Mouse (Mus musculus) heart, adult 2 months (tissue): ENCODE data around the gene Rtel1. TPM values are rescaled to one million over a fixed set of nuclear protein-coding genes. Genes with fewer than 3 reads are reported as not detected.

Source experiments
- DNase-seq, 2 experiments: peaks; one replicate each; pipeline ENCODE4 v3.0.0; 2021
- H3K27ac ChIP-seq: fragments of 200-600 bp; 2 replicates; pipeline ENCODE4 v1.8.1; 2022
- H3K27me3 ChIP-seq: fragments of 200-500 bp; 2 replicates; pipeline ENCODE4 v1.6.1; 2012; ENCODE audit warnings: mild to moderate bottlenecking, low read length, inconsistent platforms, mixed read lengths; ENCODE audit not compliant: control insufficient read depth, insufficient read depth
- H3K36me3 ChIP-seq: fragments of 200-500 bp; 2 replicates; pipeline ENCODE4 v1.6.1; 2012; ENCODE audit warnings: low read length, inconsistent platforms; ENCODE audit not compliant: control insufficient read depth, insufficient read depth
- H3K4me1 ChIP-seq: fragments of 200-500 bp; 2 replicates; pipeline ENCODE4 v1.6.1; 2011; ENCODE audit warnings: low read length; ENCODE audit not compliant: control insufficient read depth, insufficient read depth
- H3K4me3 ChIP-seq: fragments of 200-600 bp; 2 replicates; pipeline ENCODE4 v1.8.1; 2022
- H3K79me2 ChIP-seq: fragments of 200-500 bp; replicated peaks from 2 replicates; pipeline ENCODE4 v1.6.1; 2012; ENCODE audit warnings: mild to moderate bottlenecking, inconsistent platforms, low read length, moderate library complexity, mixed read lengths; ENCODE audit not compliant: control insufficient read depth, insufficient read depth
- H3K9ac ChIP-seq: fragments of 200-500 bp; 2 replicates; pipeline ENCODE4 v1.6.1; 2012; ENCODE audit warnings: low read depth, mild to moderate bottlenecking, control low read depth, inconsistent platforms, low read length, mixed read lengths
- CTCF ChIP-seq: fragments of 200-600 bp; IDR thresholded peaks from 2 replicates; pipeline ENCODE4 v1.8.1; 2022; ENCODE audit warnings: antibody characterized with exemption, mild to moderate bottlenecking, moderate library complexity
- EP300 ChIP-seq: fragments of 200-500 bp; IDR thresholded peaks from 2 replicates; pipeline ENCODE4 v1.6.1; 2011; ENCODE audit warnings: low read depth, low read length, control low read depth; ENCODE audit not compliant: insufficient read depth
- POLR2A ChIP-seq: fragments of 200-500 bp; IDR thresholded peaks from 2 replicates; pipeline ENCODE4 v1.6.1; 2011; ENCODE audit warnings: mild to moderate bottlenecking, low read depth, low read length, control low read depth; ENCODE audit not compliant: insufficient read depth
- WGBS: fragments of 180-500 bp; shearing (Covaris S2); methylation state at CpG from one replicate; pipeline ENCODE4 v1.1.7; 2018; 5-methylcytosine and 5-hydroxymethylcytosine counted together
- intact Hi-C: fragments of 180-260 bp; cut with DNase I; formaldehyde crosslinking; loops from one replicate; pipeline ENCODE4 v1.15.1; 2025
- polyA plus RNA-seq: library from polyadenylated mRNA; depleted of rRNA; stranded (reverse); fragments of >200 nt; gene quantifications from 2 replicates; pipeline ENCODE4 v1.2.3, GENCODE M21; 2012
- total RNA-seq, 2 experiments: library from RNA; stranded (reverse); gene quantifications; 2 replicates each; pipeline ENCODE4 v1.2.3; 2021

Rtel1 gene
- total and polyA plus RNA-seq, 3 experiments = 8.3 to 21.9 (median 10.6) TPM

DNA sequence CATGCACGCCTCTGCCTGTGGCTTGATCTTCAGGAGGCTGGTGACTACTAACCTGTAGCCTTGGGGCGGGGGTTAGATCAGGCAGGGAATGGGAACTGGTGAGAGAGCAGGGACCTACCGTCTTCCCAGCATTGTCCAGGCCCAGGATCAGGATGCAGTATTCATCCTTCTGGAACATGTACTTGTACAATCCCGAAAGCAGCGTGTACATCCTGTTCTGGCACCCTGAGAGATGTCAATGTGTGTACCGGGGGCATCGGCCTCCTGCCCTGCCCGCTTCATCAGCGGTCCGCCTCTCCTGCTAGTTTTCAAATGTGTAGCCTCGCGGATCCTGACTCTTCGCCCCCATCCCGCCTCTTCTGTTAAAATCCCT, 44.9 kb downstream of the Rtel1 start:
- Histone ChIP-seq H3K4me1 (peaks cover 5% of the 10 kb centered on the region), H3K4me3 (peak overlapping the region; percentile 85), H3K27me3 (no peaks in the 10 kb centered on the region), H3K9ac (peak overlapping the region; percentile 98), H3K36me3 (peaks cover 13% of the 10 kb centered on the region), H3K27ac (peak overlapping the region; percentile 94), H3K79me2 (peaks cover 4% of the 10 kb centered on the region)
- WGBS = 6% methylated on average over 14 of the region's 14 CpGs
- intact Hi-C loops = no loop called here
- TF ChIP-seq POLR2A = no peak
- no peak for TF ChIP-seq CTCF
- TF ChIP-seq EP300 = no peak
- DNase-seq = no peak

DNA sequence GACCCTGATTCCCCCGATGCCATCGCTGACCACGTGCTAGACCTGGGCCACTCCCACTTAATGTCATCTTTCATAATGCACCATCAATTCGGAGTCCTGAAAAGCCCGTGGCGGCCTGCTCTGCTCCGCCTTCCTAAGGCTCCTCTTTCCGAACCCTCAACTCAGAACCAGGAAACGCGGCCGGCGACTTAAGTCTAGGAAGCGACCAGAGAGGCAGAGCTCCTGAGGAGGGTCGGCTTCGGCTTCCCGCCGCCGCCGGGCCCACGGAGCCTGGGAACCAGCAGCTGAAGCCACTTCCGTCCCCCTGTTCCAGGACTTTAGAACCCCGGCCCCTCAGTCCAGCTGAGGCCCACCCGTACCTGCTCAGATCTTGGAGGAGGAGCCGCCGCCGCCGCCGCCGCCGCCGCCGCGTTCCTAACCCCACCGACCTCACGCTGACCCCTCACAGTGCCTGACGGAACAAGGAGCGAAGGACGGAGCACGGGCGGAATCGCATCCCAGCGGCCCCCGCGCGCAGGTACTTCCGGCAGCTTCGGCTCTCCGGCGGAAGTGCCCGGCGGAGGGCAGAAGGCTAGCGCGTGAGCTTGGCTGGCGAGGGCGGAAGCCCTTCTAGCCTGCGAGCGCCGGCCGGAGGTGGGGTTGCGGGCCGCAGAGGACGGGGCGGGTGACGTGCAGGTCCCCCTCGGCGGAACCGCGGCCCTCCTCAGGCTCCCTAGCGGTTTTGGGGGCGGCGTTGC, 45.5 kb downstream of the Rtel1 start, which contains the start of the genes Zgpat and Arfrp1:
Zgpat (plus strand) TSS at position 69 of the 737 bp plus-strand sequence.
Arfrp1 (minus strand) TSS at position 545 of the 737 bp plus-strand sequence.
- Histone ChIP-seq H3K4me3 (peak within 1 kb of the TSS; percentile 85), H3K9ac (peak within 1 kb of the TSS; percentile 98), H3K4me1 (peaks cover 5% of the 10 kb centered on the region), H3K36me3 (peaks cover 13% of the 10 kb centered on the region), H3K27me3 (no peaks in the 10 kb centered on the region), H3K79me2 (peaks cover 4% of the 10 kb centered on the region), H3K27ac (peak within 1 kb of the TSS; percentile 94)
- TF ChIP-seq POLR2A (peak; percentile 58; the same call in 1 of the 2 replicates), CTCF (peak; percentile 13; the same call in 1 of the 2 replicates), EP300 (no peak)
- under 1% methylated on average over 70 of the region's 71 CpGs for WGBS
- intact Hi-C loops = no loop called here
- peak; percentile 93 to 94 for DNase-seq

DNA sequence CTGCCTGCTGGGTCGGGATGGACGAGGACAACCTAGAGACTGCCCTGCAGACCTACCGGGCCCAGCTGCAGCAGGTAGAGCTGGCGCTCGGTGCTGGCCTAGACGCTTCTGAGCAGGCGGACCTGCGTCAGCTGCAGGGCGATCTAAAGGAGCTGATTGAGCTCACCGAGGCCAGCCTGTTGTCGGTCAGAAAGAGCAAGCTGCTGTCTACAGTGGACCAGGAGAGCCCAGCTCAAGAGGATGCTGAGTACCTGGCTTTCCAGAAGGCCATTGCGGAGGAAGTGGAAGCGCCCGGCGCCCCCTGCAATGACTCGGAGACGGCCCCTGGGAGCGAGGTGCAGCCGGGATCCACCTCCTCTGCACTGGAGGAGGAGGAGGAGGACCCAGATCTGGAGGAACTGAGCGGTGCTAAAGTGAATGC, 46.1 kb downstream of the Rtel1 start:
- WGBS = under 1% methylated on average over 20 of the region's 20 CpGs
- no peak for DNase-seq
- TF ChIP-seq POLR2A (no peak), EP300 (no peak), CTCF (no peak)
- Histone ChIP-seq H3K4me1 (peaks cover 5% of the 10 kb centered on the region), H3K36me3 (peaks cover 13% of the 10 kb centered on the region), H3K27ac (peak overlapping the region; percentile 94), H3K9ac (peak overlapping the region; percentile 98), H3K4me3 (peak overlapping the region; percentile 85), H3K79me2 (peaks cover 4% of the 10 kb centered on the region), H3K27me3 (no peaks in the 10 kb centered on the region)
- intact Hi-C loops = no loop called here

DNA sequence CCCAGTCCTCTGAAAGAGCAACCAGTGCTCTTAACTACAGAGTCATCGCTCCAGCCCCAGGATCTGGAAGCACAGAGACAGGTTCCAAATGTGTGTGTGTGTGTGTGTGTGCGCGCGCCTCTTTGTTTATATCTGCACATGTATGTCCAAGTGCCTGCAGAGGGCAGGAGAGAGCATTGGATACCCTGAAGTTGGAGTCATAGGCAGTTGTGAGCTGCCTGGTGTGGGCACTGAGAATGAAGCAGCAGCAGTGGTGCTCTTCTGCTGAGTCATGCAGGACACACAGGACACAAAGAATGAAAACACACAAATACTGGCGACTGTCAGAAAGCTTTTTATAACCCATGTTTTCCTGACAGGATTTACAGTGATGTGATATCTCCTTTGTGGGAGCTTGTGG, 50.5 kb downstream of the Rtel1 start:
- Histone ChIP-seq H3K27ac (no peak overlapping the region), H3K36me3 (peaks cover 13% of the 10 kb centered on the region), H3K79me2 (peaks cover 12% of the 10 kb centered on the region), H3K4me3 (no peak overlapping the region), H3K27me3 (no peaks in the 10 kb centered on the region), H3K4me1 (peaks cover 2% of the 10 kb centered on the region), H3K9ac (no peak overlapping the region)
- 88% methylated on average over 5 of the region's 5 CpGs for WGBS
- intact Hi-C loops = no loop called here
- TF ChIP-seq POLR2A = no peak
- TF ChIP-seq EP300 = no peak
- 0 out of 2 replicates have a peak, but pooled peaks have one; percentile 4 for TF ChIP-seq CTCF
- no peak for DNase-seq

DNA sequence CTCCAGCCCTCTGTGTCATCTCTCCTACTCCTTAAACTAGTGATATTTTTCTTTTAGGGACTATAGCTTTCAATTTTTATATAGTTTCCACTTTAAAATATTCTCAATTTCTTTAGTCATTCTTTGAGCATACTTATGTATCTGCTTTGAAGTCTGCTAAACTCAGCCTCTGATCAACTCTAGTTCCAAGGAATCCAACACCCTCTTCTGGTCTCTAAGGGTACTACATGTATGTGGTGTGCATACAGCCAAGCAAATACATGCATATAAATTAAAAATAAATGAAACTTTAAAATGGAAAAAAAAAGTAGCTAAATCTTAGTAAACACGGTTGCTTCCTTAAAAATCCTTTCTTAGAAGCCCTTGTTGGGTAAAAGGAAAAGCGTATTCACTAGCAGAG, 56.2 kb downstream of the Rtel1 start:
- no peaks in the 10 kb centered on the region for H3K4me1 ChIP-seq
- no peak overlapping the region for H3K9ac ChIP-seq
- TF ChIP-seq POLR2A (no peak), EP300 (no peak), CTCF (peak; percentile 70)
- 93% methylated on average over 2 of the region's 2 CpGs for WGBS
- peaks cover 8% of the 10 kb centered on the region for H3K79me2 ChIP-seq
- H3K36me3 ChIP-seq = no peaks in the 10 kb centered on the region; the same call in 1 of the 2 replicates
- no peak overlapping the region for H3K27ac ChIP-seq
- H3K27me3 ChIP-seq = no peaks in the 10 kb centered on the region
- no peak overlapping the region for H3K4me3 ChIP-seq
- intact Hi-C loops = no loop called here
- no peak for DNase-seq

DNA sequence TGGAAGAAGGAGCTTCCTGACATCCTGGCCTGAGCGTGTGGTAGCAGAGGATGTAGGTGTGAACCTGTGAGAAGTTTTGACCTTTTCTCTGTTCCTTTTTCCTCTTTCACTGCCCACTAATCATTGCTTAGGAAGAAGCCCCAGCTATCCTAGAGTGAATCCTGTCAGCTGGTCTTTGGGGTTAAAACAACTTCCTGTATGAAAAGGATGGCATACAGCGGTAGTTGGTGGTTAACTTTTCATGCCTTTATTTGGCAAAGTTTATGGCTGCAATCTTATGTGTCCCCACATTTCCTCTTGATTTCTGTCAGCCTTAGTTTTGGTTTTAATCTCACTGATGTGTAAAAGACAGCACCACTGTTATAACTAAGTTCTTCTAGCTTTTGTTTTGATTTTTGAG, 57.7 kb downstream of the Rtel1 start:
- Histone ChIP-seq H3K79me2 (peaks cover 7% of the 10 kb centered on the region), H3K4me3 (no peak overlapping the region), H3K9ac (no peak overlapping the region), H3K4me1 (peaks cover 1% of the 10 kb centered on the region; the same call in 1 of the 2 replicates), H3K36me3 (no peaks in the 10 kb centered on the region), H3K27ac (no peak overlapping the region), H3K27me3 (no peaks in the 10 kb centered on the region)
- intact Hi-C loops = no loop called here
- no peak for DNase-seq
- WGBS = 45% methylated on average over 2 of the region's 2 CpGs
- TF ChIP-seq EP300 (no peak), POLR2A (no peak)
